Mouse (Mus musculus): ENCODE results near the gene Zbtb7b.

GRCm38 (mm10) chr3:89360237-89360636, 34.3 kb downstream of the Zbtb7b start:
- no peak for TF ChIP-seq CTCF (conservative IDR thresholded peaks at IDR 0.05; ENCODE audit: insufficient read depth, insufficient read length, low read depth, low read length)
- TF ChIP-seq POLR2A (IDR thresholded peaks at IDR 0.05; ENCODE audit: low read depth, low read length): no peak
